Mouse (Mus musculus) testis, postnatal 14 days (tissue): Measurements from ENCODE around the gene 1700010B08Rik.

Experiments
- DNase-seq: peaks from one replicate; pipeline ENCODE4 v3.0.0; 2021; ENCODE audit warnings: low spot score

Gene 1700010B08Rik

GRCm38 (mm10) chr2:173770620-173771019 lies 51.4 kb downstream of the 1700010B08Rik start:
- DNase-seq = no peak
